Mouse (Mus musculus): ENCODE data around the gene Disc1. TPM values are rescaled to one million over a fixed set of nuclear protein-coding genes. Genes with fewer than 3 reads are reported as not detected.

Disc1 gene
- polyA plus RNA-seq, 1 experiment = 1.0 TPM

GRCm38 (mm10) chr8:125066913-125067595, 13.1 kb downstream of the Disc1 start:
- DNase-seq (ENCODE audit: extremely low spot score in 1 of 2, low spot score in 1 of 2) = peak; percentile 69 to 71

DNA sequence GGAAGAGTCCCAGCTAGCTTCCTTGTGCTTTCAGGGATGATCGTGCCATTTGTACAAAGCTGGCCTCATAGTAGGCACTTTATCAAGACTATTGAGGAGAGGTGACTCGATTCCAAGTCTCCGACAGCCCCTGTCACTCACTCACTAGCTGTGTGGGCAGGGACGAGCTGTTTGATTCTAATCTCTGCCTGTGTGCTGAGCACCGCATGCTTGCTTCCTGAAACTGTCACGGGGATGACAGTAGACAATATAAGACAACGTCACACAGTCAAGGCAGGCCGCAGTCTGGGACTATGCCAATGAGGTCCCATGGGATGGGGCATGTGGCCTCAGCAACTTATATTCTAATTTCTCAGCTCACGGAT, 13.6 kb downstream of the Disc1 start:
- DNase-seq (ENCODE audit: extremely low spot score in 1 of 2, low spot score in 1 of 2) = no peak

GRCm38 (mm10) chr8:125068146-125068905, 14.3 kb downstream of the Disc1 start:
- DNase-seq (ENCODE audit: extremely low spot score in 1 of 2, low spot score in 1 of 2) = no peak

DNA sequence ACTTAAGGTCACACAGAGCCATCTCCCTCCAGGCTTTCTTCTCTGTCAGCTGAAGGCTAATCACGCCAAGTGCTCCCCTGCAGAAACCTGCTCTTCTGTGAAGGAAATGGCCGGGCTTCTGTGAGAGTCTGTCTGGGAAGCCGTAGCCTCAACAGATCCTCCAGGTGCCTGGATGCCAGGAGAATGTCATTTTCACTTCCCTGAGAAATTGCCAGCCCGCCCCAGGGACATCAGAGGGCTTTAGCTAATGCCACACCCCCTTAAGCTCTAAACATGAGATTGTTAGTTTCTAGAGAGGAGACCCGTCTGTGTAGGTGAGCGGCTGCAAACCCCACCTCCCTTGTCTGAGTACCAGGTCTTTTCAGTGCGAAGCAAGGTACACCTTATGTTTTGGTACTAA, 15.3 kb downstream of the Disc1 start:
- DNase-seq (ENCODE audit: extremely low spot score in 1 of 2, low spot score in 1 of 2) = no peak

- no peak for DNase-seq (ENCODE audit: extremely low spot score in 1 of 2, low spot score in 1 of 2)
These were observed 15.7 kb downstream of the Disc1 start for GRCm38 (mm10) chr8:125069733-125070132.

GRCm38 (mm10) chr8:125074141-125074540, 20.1 kb downstream of the Disc1 start:
- no peak for DNase-seq (ENCODE audit: extremely low spot score in 1 of 2, low spot score in 1 of 2)

DNA sequence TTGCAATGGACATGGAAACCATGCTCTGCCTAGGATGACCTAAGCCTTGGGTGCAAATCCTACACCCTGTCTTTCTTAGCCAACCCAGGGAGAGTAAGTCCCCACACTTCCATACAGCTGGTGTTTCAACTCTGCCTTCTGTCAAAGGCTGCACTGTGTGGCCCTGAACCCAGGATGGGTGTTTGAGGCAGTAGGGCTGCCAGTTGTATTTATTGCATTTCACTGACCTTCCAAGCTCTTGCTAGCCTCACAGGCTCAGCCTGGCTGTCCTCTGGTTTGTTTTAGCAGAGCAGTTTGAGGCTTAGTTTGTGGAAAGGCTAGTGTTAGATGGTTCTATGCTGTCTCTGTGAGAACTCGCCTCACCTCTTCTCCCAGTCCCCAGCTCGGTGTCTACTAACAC, 20.6 kb downstream of the Disc1 start:
- DNase-seq (ENCODE audit: extremely low spot score in 1 of 2, low spot score in 1 of 2) = no peak

DNA sequence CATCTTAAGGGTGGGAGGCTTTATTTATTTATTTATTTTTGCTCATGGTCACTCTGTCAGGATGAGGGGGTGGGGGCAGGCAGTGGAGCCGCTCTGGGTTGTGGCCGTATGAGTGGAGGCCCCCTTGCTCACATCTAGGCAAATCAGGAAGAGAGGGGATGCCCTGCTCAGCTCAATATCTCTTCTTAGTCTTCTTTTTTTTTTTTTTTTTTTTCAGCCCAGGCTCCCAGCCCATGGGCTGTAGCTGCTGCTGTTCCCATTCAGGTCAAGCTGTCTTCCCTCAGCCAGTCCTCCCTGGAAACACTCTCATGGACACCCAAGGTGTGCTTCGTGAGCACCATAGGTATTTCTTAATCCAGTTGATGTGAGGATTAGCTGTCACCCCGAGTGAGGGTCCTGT, 21.4 kb downstream of the Disc1 start:
- no peak for DNase-seq (ENCODE audit: extremely low spot score in 1 of 2, low spot score in 1 of 2)

GRCm38 (mm10) chr8:125077326-125077725, 23.3 kb downstream of the Disc1 start:
- no peak for DNase-seq (ENCODE audit: extremely low spot score in 1 of 2, low spot score in 1 of 2)

- DNase-seq (ENCODE audit: extremely low spot score in 1 of 2, low spot score in 1 of 2) = peak; percentile 83 to 91
These were observed 24.9 kb downstream of the Disc1 start for GRCm38 (mm10) chr8:125078771-125079384.

DNA sequence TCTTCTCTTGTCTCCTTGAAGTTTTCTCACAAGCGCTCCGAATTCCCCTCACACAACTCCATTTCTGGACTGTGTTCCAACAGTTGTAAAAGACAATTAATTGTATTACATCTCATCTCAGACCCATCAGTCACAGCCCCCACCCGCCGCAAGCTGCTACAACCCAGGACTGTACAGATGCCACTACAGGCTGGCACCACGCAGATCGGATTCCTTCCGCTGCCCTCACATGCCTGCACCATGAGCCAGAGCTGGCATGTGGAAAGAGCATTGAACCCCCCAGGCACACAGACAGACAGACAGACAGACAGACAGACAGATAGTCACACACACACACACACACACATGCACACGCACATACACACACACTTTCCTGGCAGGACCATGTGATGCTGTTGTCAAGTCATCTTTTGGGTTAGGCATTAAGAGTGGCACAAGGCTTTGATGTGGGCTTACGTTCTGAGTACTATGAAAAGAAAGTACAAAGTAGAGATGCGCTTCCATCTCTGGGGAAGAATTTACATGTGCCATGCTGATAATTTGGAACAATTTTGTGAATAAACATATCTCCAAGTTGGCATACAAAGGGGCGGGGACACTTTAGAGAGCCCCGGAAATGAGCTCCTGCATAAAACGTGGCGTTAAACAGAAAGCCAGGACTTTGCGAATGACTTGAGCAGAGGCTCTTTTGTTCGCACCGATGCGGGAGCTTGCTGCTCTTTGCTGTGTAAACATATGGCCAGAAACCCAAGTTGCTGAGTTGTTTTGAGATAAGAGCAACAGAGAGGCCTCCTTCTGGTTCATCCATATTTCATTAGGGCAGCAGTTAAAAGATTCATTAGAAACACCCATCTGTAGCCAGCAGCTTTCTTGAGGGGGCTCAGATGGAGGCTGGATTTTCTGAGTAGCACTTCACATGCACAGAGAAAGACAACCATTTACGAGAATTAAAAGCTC, 26.7 kb downstream of the Disc1 start:
- DNase-seq (ENCODE audit: extremely low spot score in 1 of 2, low spot score in 1 of 2) = no peak

DNA sequence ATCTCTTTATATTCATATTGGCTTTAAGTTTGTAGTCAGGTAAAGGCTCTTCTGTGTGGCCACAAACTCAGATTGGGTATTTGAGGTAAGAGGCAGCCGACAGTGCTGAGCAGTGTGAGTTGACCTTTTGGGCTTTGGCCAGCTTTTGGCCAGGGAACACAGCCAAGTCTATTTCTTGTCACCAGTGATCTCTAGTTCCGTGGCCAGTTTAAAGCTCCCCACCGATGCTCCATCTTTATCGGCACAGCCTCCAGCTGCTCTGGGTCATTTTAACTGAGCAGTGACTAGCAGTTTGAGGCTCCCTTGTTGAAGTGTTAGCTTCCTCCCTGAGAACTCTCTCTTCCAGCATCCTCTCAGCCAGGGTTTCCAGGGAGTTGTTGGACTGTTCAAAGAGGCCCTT, 29.8 kb downstream of the Disc1 start:
- no peak for DNase-seq (ENCODE audit: extremely low spot score in 1 of 2, low spot score in 1 of 2)

DNA sequence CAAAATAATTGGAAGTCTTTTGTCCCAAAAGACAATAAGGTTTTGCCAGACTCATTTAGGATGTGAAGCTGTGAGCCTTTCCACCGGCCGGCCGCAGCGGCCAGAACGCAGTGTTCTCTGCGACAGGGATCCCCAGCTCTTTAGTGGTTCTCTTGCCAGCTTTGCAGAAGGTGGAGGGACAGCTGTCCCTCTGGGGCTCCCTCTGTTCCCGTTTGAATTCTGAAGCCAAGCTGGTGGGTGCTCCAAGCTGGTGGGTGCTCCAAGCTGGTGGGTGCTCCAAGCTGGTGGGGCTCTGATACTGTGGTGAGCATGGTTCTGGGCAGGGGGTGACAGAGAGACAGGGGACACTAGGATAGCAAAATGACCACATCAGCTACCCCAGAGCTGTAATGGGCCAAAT, 30.5 kb downstream of the Disc1 start:
- no peak for DNase-seq (ENCODE audit: extremely low spot score in 1 of 2, low spot score in 1 of 2)

DNA sequence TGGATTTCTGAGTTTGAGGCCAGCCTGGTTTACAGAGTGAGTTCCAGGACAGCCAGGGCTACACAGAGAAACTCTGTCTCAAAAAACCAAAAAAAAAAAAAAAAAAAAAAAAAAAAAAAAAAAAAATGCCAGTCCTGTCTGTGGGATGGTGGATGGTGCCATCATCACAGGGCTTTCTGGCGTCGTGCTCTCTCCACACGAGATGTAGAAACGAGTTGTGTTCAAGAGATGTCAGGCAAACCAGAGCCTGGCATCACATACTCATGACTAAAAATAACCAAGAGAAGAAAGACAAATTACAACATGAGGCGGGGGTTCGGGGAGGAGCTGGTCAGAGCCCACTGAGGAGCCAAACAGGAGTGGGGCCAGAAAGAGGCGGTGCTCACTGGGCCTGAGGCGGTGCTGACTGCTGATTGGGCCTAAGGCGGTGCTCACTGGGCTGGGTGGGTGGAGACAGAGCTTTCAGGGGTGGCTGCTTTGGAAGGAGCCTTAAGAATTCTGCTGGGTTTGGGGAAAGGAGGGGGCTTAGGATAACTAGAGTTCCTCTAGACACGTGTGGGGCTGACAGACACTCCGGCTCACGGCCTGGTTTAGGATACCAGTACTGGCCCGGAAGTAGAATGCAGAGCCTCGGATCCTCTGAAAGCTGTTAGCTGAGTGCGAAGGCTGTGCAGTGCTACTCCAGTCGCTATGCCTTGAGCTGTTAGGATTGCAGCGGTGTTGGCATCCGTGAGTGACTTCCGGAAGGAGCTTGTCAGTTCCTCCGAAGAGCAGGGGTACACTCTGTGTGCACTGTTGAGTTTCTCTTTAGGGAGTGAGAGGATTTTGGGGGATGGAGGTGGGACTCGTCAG, 37.1 kb downstream of the Disc1 start:
- peak; percentile 14 to 47 for DNase-seq (ENCODE audit: extremely low spot score in 1 of 2, low spot score in 1 of 2)

- DNase-seq (ENCODE audit: extremely low spot score in 1 of 2, low spot score in 1 of 2) = no peak
These were observed 43.1 kb downstream of the Disc1 start for GRCm38 (mm10) chr8:125097140-125097539.

- DNase-seq (ENCODE audit: extremely low spot score in 1 of 2, low spot score in 1 of 2) = no peak
These were observed 44.1 kb downstream of the Disc1 start for GRCm38 (mm10) chr8:125098050-125098449.

- DNase-seq (ENCODE audit: extremely low spot score in 1 of 2, low spot score in 1 of 2) = no peak
These were observed 48.3 kb downstream of the Disc1 start for GRCm38 (mm10) chr8:125102303-125102702.

GRCm38 (mm10) chr8:125113171-125113570, 59.2 kb downstream of the Disc1 start:
- no peak for DNase-seq (ENCODE audit: extremely low spot score in 1 of 2, low spot score in 1 of 2)

GRCm38 (mm10) chr8:125113831-125114230, 59.8 kb downstream of the Disc1 start:
- DNase-seq (ENCODE audit: extremely low spot score in 1 of 2, low spot score in 1 of 2) = no peak

GRCm38 (mm10) chr8:125115321-125115720, 61.3 kb downstream of the Disc1 start:
- DNase-seq (ENCODE audit: extremely low spot score in 1 of 2, low spot score in 1 of 2) = no peak
